ENCODE assay signal across 8 mouse cellular contexts in genomic region chr19:5108271-5108575, GRCm38 (mm10). TPM values are rescaled to one million over a fixed set of nuclear protein-coding genes. Genes with fewer than 3 reads are reported as not detected.
A peak's percentile ranks its signal among the peaks of the same experiment; 100 is the strongest.
DNase-seq lines count a peak whose midpoint lies in the region; ATAC-seq lines count a peak whose summit lies in the region.

No protein-coding gene starts in this region.

- DNase-seq in kidney, postnatal 36 days = peak; percentile 71 to 77
- peak; percentile 59 for DNase-seq in retina, postnatal 1 day
- no peak for DNase-seq in gastrocnemius, postnatal 36 days
- DNase-seq in left cerebral cortex, postnatal 25 days (ENCODE audit: low spot score in 2 of 2) = no peak
- no peak for DNase-seq in right cerebral cortex, postnatal 36 days (ENCODE audit: low spot score in 2 of 2)

- no peak overlapping the region for H3K27ac ChIP-seq in neural tube, embryonic 13.5 days (replicated peaks)
- H3K27ac ChIP-seq in neural tube, embryonic 15.5 days (replicated peaks) = no peak overlapping the region
- no peak overlapping the region for H3K27ac ChIP-seq in heart, embryonic 11.5 days (ENCODE audit: low read depth, low read length)

- H3K36me3 ChIP-seq in neural tube, embryonic 13.5 days = peaks cover 75% of the 10 kb centered on the region
- H3K36me3 ChIP-seq in neural tube, embryonic 15.5 days = peaks cover 69% of the 10 kb centered on the region
- peaks cover 23% of the 10 kb centered on the region for H3K36me3 ChIP-seq in heart, embryonic 11.5 days (ENCODE audit: control insufficient read depth, insufficient read depth, low read length)

- ATAC-seq in neural tube, embryonic 13.5 days (ENCODE audit: low read depth) = no peak; the same call in 1 of the 2 replicates
- ATAC-seq in neural tube, embryonic 15.5 days (ENCODE audit: low FRiP score) = no peak
- 0 out of 2 replicates have a peak, but pooled peaks have one; percentile 9 for ATAC-seq in heart, embryonic 11.5 days (replicated peaks; ENCODE audit: insufficient number of reproducible peaks, low FRiP score, low TSS enrichment)

- H3K4me1 ChIP-seq in neural tube, embryonic 13.5 days (replicated peaks) = peaks cover 21% of the 10 kb centered on the region
- H3K4me1 ChIP-seq in neural tube, embryonic 15.5 days = peaks cover 18% of the 10 kb centered on the region
- H3K4me1 ChIP-seq in heart, embryonic 11.5 days (ENCODE audit: control insufficient read depth, insufficient read depth, low read length) = peaks cover 15% of the 10 kb centered on the region

- intact Hi-C loops in gastrocnemius, postnatal 36 days (cut with DNase I) = no loop called here
- intact Hi-C loops in left cerebral cortex, postnatal 25 days (cut with DNase I) = no loop called here

- no peak overlapping the region for H3K4me3 ChIP-seq in neural tube, embryonic 13.5 days
- no peak overlapping the region for H3K4me3 ChIP-seq in neural tube, embryonic 15.5 days (replicated peaks)
- H3K4me3 ChIP-seq in heart, embryonic 11.5 days (ENCODE audit: low read depth, low read length) = no peak overlapping the region

- 0 out of 2 replicates have a peak overlapping the region, but pooled peaks have one; percentile 13 for H3K9ac ChIP-seq in neural tube, embryonic 13.5 days
- H3K9ac ChIP-seq in neural tube, embryonic 15.5 days (replicated peaks) = no peak overlapping the region
- H3K9ac ChIP-seq in heart, embryonic 11.5 days (ENCODE audit: low read depth, low read length) = 0 out of 2 replicates have a peak overlapping the region, but pooled peaks have one; percentile 39

- H3K4me2 ChIP-seq in neural tube, embryonic 13.5 days = no peak overlapping the region
- H3K4me2 ChIP-seq in neural tube, embryonic 15.5 days = no peak overlapping the region
- H3K4me2 ChIP-seq in heart, embryonic 11.5 days = no peak overlapping the region

- WGBS in neural tube, embryonic 13.5 days = 28% methylated on average over 5 of the region's 5 CpGs
- WGBS in neural tube, embryonic 15.5 days = 24% methylated on average over 5 of the region's 5 CpGs
- WGBS in heart, embryonic 11.5 days (ENCODE audit: insufficient replicate concordance) = 15% methylated on average over 5 of the region's 5 CpGs

- H3K9me3 ChIP-seq in neural tube, embryonic 13.5 days = no peaks in the 10 kb centered on the region
- H3K9me3 ChIP-seq in neural tube, embryonic 15.5 days (replicated peaks) = no peaks in the 10 kb centered on the region
- H3K9me3 ChIP-seq in heart, embryonic 11.5 days (replicated peaks; ENCODE audit: control insufficient read depth, low read length) = no peaks in the 10 kb centered on the region

- H3K27me3 ChIP-seq in neural tube, embryonic 13.5 days = no peaks in the 10 kb centered on the region
- H3K27me3 ChIP-seq in neural tube, embryonic 15.5 days (replicated peaks) = no peaks in the 10 kb centered on the region
- H3K27me3 ChIP-seq in heart, embryonic 11.5 days (ENCODE audit: control insufficient read depth, insufficient read depth, low read length) = no peaks in the 10 kb centered on the region

RNA-seq across cellular contexts. Expression of gene Rab1b, which starts 1.4 kb away (rescaled TPM):
- 211 and 234 TPM in 2 replicates for polyA plus RNA-seq in neural tube, embryonic 13.5 days (2015; fragmentation: Nextera tagmentation; extraction: Ambion mirVana)
- 205 and 218 TPM in 2 replicates for polyA plus RNA-seq in neural tube, embryonic 15.5 days (2015; fragmentation: Nextera tagmentation; extraction: Ambion mirVana)
- polyA plus RNA-seq in heart, embryonic 11.5 days (2014; fragmentation: Nextera tagmentation; extraction: Ambion mirVana) = 211 and 225 TPM in 2 replicates
- total RNA-seq in gastrocnemius, postnatal 36 days (2021) = 100 to 1,000 TPM; 103 to 110 TPM
- 100 to 1,000 TPM; 157 to 159 TPM for total RNA-seq in left cerebral cortex, postnatal 25 days (2021)

RNA-seq across cellular contexts. Expression of gene Cnih2, which starts 9.9 kb away (rescaled TPM):
- polyA plus RNA-seq in neural tube, embryonic 13.5 days (2015; fragmentation: Nextera tagmentation; extraction: Ambion mirVana) = 267 and 318 TPM in 2 replicates
- polyA plus RNA-seq in neural tube, embryonic 15.5 days (2015; fragmentation: Nextera tagmentation; extraction: Ambion mirVana) = 294 and 369 TPM in 2 replicates
- polyA plus RNA-seq in heart, embryonic 11.5 days (2014; fragmentation: Nextera tagmentation; extraction: Ambion mirVana) = 8.4 TPM in 2 replicates
- total RNA-seq in gastrocnemius, postnatal 36 days (2021) = under 1 TPM in 1 of 2 experiments, not detected in 1; 0.25 TPM
- total RNA-seq in left cerebral cortex, postnatal 25 days (2021) = 100 to 1,000 TPM; 274 to 282 TPM

RNA-seq across cellular contexts. Expression of gene Klc2, which starts 10.1 kb away (rescaled TPM):
- 73.7 and 80.2 TPM in 2 replicates for polyA plus RNA-seq in neural tube, embryonic 13.5 days (2015; fragmentation: Nextera tagmentation; extraction: Ambion mirVana)
- 82.4 and 94.5 TPM in 2 replicates for polyA plus RNA-seq in neural tube, embryonic 15.5 days (2015; fragmentation: Nextera tagmentation; extraction: Ambion mirVana)
- polyA plus RNA-seq in heart, embryonic 11.5 days (2014; fragmentation: Nextera tagmentation; extraction: Ambion mirVana) = 19.8 and 24.3 TPM in 2 replicates
- 10 to 100 TPM; 53.0 to 56.6 TPM for total RNA-seq in gastrocnemius, postnatal 36 days (2021)
- 100 to 1,000 TPM; 245 to 251 TPM for total RNA-seq in left cerebral cortex, postnatal 25 days (2021)

RNA-seq across cellular contexts. Expression of gene Yif1a, which starts 19.9 kb away (rescaled TPM):
- polyA plus RNA-seq in neural tube, embryonic 13.5 days (2015; fragmentation: Nextera tagmentation; extraction: Ambion mirVana) = 51.3 and 67.5 TPM in 2 replicates
- polyA plus RNA-seq in neural tube, embryonic 15.5 days (2015; fragmentation: Nextera tagmentation; extraction: Ambion mirVana) = 56.8 and 66.1 TPM in 2 replicates
- polyA plus RNA-seq in heart, embryonic 11.5 days (2014; fragmentation: Nextera tagmentation; extraction: Ambion mirVana) = 102 and 103 TPM in 2 replicates
- 10 to 100 TPM; 38.2 to 44.7 TPM for total RNA-seq in gastrocnemius, postnatal 36 days (2021)
- total RNA-seq in left cerebral cortex, postnatal 25 days (2021) = 10 to 100 TPM; 24.6 to 26.0 TPM

RNA-seq across cellular contexts. Expression of gene Tmem151a, which starts 22.9 kb away (rescaled TPM):
- 8.4 and 10.1 TPM in 2 replicates for polyA plus RNA-seq in neural tube, embryonic 13.5 days (2015; fragmentation: Nextera tagmentation; extraction: Ambion mirVana)
- 29.7 and 38.5 TPM in 2 replicates for polyA plus RNA-seq in neural tube, embryonic 15.5 days (2015; fragmentation: Nextera tagmentation; extraction: Ambion mirVana)
- polyA plus RNA-seq in heart, embryonic 11.5 days (2014; fragmentation: Nextera tagmentation; extraction: Ambion mirVana) = 4.6 and 4.7 TPM in 2 replicates
- under 1 TPM in 1 of 2 experiments, not detected in 1; 0.22 TPM for total RNA-seq in gastrocnemius, postnatal 36 days (2021)
- 100 to 1,000 TPM; 163 to 164 TPM for total RNA-seq in left cerebral cortex, postnatal 25 days (2021)

Comparison
In these comparisons a context has a peak if more than half of its experiments do, and no peak if none do; other contexts are left out.
1. DNase-seq: peak in kidney, postnatal 36 days (2 of 2) and retina, postnatal 1 day (single experiment); none in gastrocnemius, postnatal 36 days (0 of 2), left cerebral cortex, postnatal 25 days (0 of 2) and right cerebral cortex, postnatal 36 days (0 of 2).
2. RNA of gene Cnih2, which starts 9.9 kb away (polyA plus RNA-seq): 294 to 369 TPM in neural tube, embryonic 15.5 days and 267 to 318 TPM in neural tube, embryonic 13.5 days; 8.4 TPM in heart, embryonic 11.5 days; every median in the first group is over 10 times any median in the second.